Mouse (Mus musculus) ES-E14 (cell line): ENCODE measurements around the gene Abcg1. TPM values are rescaled to one million over a fixed set of nuclear protein-coding genes. Genes with fewer than 3 reads are reported as not detected.

Experiments used
- DNase-seq: peaks from one replicate; pipeline ENCODE4 v3.0.0-alpha.2; 2013; ENCODE audit warnings: low read depth, low spot score
- H3K27ac ChIP-seq: 2 replicates; pipeline ENCODE4 v1.5.1; 2012; ENCODE audit warnings: low read depth, mild to moderate bottlenecking, low read length, moderate library complexity, mixed read lengths; ENCODE audit not compliant: poor library complexity, insufficient read depth, severe bottlenecking
- H3K36me3 ChIP-seq: 2 replicates; pipeline ENCODE4 v1.6.1; 2012; ENCODE audit warnings: mild to moderate bottlenecking, low read length, moderate library complexity, mixed read lengths; ENCODE audit not compliant: control insufficient read depth, poor library complexity, insufficient read depth, severe bottlenecking
- H3K4me1 ChIP-seq, 2 experiments: fragments of 150-350 bp in 1 of 2; sonication (generic) in 1 of 2; 2 replicates each; pipeline ENCODE4 v1.6.1; 2012; ENCODE audit warnings: low read length in 2 of 2, mild to moderate bottlenecking in 1 of 2, mixed read lengths in 1 of 2; ENCODE audit not compliant: control insufficient read depth in 2 of 2, insufficient read depth in 2 of 2, poor library complexity in 1 of 2
- H3K4me3 ChIP-seq, 2 experiments: fragments of 150-350 bp in 1 of 2; sonication (generic) in 1 of 2; 2 replicates each; pipeline ENCODE4 v1.5.1; 2012; ENCODE audit warnings: low read length in 2 of 2, low read depth in 1 of 2, mild to moderate bottlenecking in 1 of 2, mixed read lengths in 1 of 2; ENCODE audit not compliant: insufficient read depth in 1 of 2, poor library complexity in 1 of 2, severe bottlenecking in 1 of 2
- H3K9ac ChIP-seq: 2 replicates; pipeline ENCODE4 v1.6.1; 2012; ENCODE audit warnings: low read depth, mild to moderate bottlenecking, low read length, mixed read lengths; ENCODE audit not compliant: poor library complexity, insufficient read depth, severe bottlenecking
- H3K9me3 ChIP-seq: fragments of 150-350 bp; sonication (generic); 2 replicates; pipeline ENCODE4 v1.6.1; 2012; ENCODE audit warnings: low read depth, mild to moderate bottlenecking, low read length; ENCODE audit not compliant: control insufficient read depth, insufficient read depth
- CHD2 ChIP-seq: IDR thresholded peaks from 2 replicates; pipeline ENCODE4 v1.6.1; 2014; ENCODE audit warnings: mild to moderate bottlenecking, low read depth, low read length, inconsistent platforms
- HCFC1 ChIP-seq: IDR thresholded peaks from 2 replicates; pipeline ENCODE4 v1.6.1; 2012; ENCODE audit warnings: low read length, inconsistent platforms, borderline replicate concordance; ENCODE audit not compliant: insufficient read depth
- MAFK ChIP-seq: IDR thresholded peaks from 2 replicates; pipeline ENCODE4 v1.6.1; 2014; ENCODE audit warnings: mild to moderate bottlenecking, low read depth, low read length, inconsistent platforms; ENCODE audit not compliant: insufficient read depth
- ZC3H11A ChIP-seq: IDR thresholded peaks from 2 replicates; pipeline ENCODE4 v1.6.1; 2012; ENCODE audit warnings: low read depth, mild to moderate bottlenecking, inconsistent platforms, low read length, borderline replicate concordance
- ZNF384 ChIP-seq: IDR thresholded peaks from 2 replicates; pipeline ENCODE4 v1.6.1; 2012; ENCODE audit warnings: low read depth, low read length, inconsistent platforms
- in situ Hi-C, 2 experiments: fragments of 600-800 bp; cut with MboI; formaldehyde crosslinking; loops; one replicate each; pipeline ENCODE4 v1.15.1; 2025; ENCODE audit warnings: low sequenced_read_pairs in 2 of 2, inconsistent platforms in 1 of 2; ENCODE audit not compliant: unreplicated experiment in 2 of 2
- total RNA-seq: library from RNA; depleted of rRNA; stranded (reverse); fragments of 300-350 nt; gene quantifications from 2 replicates; pipeline ENCODE4 v1.2.3, GENCODE M21; 2012

The Abcg1 gene
- total RNA-seq, 1 experiment = 9.3 TPM

GRCm38 (mm10) chr17:31077561-31077960 is 20.1 kb downstream of the Abcg1 start:
- Histone ChIP-seq H3K9me3 (no peaks in the 10 kb centered on the region), H3K36me3 (no peaks in the 10 kb centered on the region), H3K27ac (no peak overlapping the region), H3K4me1 (peaks cover 6 to 33% of the 10 kb centered on the region in 2 experiments), H3K9ac (no peak overlapping the region), H3K4me3 (no peak overlapping the region)
- TF ChIP-seq HCFC1 (no peak), CHD2 (no peak), ZC3H11A (no peak), ZNF384 (no peak), MAFK (no peak)
- in situ Hi-C loops = no loop called here
- DNase-seq = no peak

GRCm38 (mm10) chr17:31078581-31078980 is 21.1 kb downstream of the Abcg1 start:
- H3K9ac ChIP-seq = no peak overlapping the region
- no peak for DNase-seq
- no peak for TF ChIP-seq HCFC1
- TF ChIP-seq ZNF384 = no peak
- in situ Hi-C loops = no loop called here
- H3K27ac ChIP-seq = no peak overlapping the region
- H3K36me3 ChIP-seq = no peaks in the 10 kb centered on the region
- no peaks in the 10 kb centered on the region for H3K9me3 ChIP-seq
- H3K4me3 ChIP-seq = no peak overlapping the region
- peaks cover 5 to 31% of the 10 kb centered on the region in 2 experiments for H3K4me1 ChIP-seq

GRCm38 (mm10) chr17:31079078-31079840 is 21.8 kb downstream of the Abcg1 start:
- DNase-seq = no peak
- no peak overlapping the region for H3K27ac ChIP-seq
- in situ Hi-C loops = no loop called here
- TF ChIP-seq MAFK (no peak), CHD2 (no peak), HCFC1 (no peak), ZNF384 (no peak), ZC3H11A (no peak)
- H3K9ac ChIP-seq = no peak overlapping the region
- no peaks in the 10 kb centered on the region for H3K9me3 ChIP-seq
- H3K4me3 ChIP-seq = no peak overlapping the region
- H3K36me3 ChIP-seq = no peaks in the 10 kb centered on the region
- peaks cover 2 to 27% of the 10 kb centered on the region in 2 experiments; a peak in 3 of 4 replicates for H3K4me1 ChIP-seq

DNA sequence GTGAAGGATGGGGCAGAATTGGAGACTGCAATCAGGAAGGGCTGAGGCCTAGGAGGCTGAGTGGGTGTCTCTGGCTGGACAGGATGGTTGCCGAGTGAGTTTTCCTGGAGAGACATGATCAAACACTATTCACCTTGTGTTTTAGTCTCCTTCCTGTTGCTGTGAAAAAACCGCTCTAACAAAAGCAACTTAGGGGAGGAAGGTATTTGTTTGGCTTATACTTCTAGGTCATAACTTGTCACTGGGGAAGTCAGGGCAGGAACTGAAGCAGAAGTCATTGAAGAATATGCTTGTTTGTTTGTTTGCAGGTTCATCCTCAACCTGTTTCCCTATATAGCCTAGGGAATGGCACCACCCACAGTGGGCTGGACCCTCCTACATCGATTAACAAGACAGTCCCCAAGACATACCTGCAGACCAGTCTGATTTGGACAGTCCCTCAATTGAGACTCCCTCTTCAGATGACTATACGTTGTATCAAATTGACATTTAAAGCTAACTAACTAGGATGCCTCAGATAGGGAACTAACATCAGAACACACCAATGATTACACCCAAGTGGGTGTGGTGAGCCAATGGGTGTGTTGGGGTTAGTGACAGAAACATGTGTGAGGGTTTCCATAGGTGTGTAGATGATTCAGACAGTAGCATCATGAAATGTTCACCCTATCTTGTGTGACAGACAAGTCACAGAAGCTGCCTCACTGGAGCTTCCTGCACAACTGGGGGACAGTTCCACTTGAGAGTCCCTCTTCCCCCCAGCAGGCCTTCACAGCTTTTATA is 25.0 kb downstream of the Abcg1 start:
- peaks cover 2 to 23% of the 10 kb centered on the region in 2 experiments; a peak in 3 of 4 replicates for H3K4me1 ChIP-seq
- DNase-seq = no peak
- no peak overlapping the region for H3K4me3 ChIP-seq
- H3K9ac ChIP-seq = no peak overlapping the region
- H3K27ac ChIP-seq = no peak overlapping the region
- H3K9me3 ChIP-seq = no peaks in the 10 kb centered on the region
- no peak for TF ChIP-seq ZNF384
- in situ Hi-C loops = no loop called here
- no peaks in the 10 kb centered on the region for H3K36me3 ChIP-seq
